Mouse (Mus musculus): ENCODE measurements around the gene Fam53b.
A peak's percentile ranks its signal among the peaks of the same experiment; 100 is the strongest.

Fam53b gene

DNA sequence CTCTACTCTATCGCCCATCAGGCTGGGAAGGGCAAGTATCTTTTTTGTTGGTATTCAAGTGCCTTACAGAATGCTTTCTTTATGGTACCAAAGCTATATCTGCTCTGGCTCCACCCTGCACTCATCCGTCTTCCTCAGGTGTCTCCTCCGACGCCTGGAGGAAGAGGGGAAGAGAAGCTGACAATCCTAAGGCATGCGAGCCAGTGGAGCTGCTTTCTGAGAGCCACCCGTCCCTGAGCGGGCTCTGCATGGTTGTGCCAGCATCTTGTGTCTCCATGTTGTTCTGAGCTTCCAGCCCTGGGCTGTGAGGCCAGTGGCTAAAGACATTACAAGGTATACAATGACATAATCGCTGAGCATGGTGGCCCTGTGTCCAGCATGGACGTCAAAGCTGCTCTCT, 79.5 kb downstream of the Fam53b start:
- DNase-seq (ENCODE audit: low spot score): no peak

DNA sequence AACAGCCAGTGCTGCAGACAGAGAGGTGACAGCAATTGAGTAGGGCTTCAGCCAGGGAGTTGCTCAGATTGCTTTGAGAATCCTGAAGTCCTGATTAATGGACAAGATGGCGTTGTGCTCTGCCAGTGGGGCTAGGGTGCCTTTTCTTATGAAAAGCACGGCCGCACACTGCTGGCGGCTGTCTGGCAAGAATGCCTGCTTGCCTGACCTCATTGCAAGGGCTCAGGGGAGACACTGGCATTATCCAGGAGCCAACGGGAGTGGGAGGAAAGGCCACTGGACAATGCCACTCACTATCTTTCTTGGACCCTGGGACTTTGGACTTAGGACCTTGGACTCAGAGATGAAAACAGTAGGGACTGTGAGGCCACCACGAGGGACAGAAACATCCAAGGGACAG, 80.2 kb downstream of the Fam53b start:
- DNase-seq (ENCODE audit: low spot score): peak; percentile 25

GRCm38 (mm10) chr7:132732136-132732789, 81.4 kb downstream of the Fam53b start:
- peak; percentile 51 for DNase-seq (ENCODE audit: low spot score)

- no peak for DNase-seq (ENCODE audit: low spot score)
Measured at GRCm38 (mm10) chr7:132731558-132731957, 82.1 kb downstream of the Fam53b start.

- no peak for DNase-seq (ENCODE audit: low spot score)
Measured at GRCm38 (mm10) chr7:132730510-132730909, 83.2 kb downstream of the Fam53b start.

- no peak for DNase-seq (ENCODE audit: low spot score)
Measured at GRCm38 (mm10) chr7:132729093-132729831, 84.4 kb downstream of the Fam53b start.

- DNase-seq (ENCODE audit: low spot score): no peak
Measured at GRCm38 (mm10) chr7:132726106-132726861, 87.4 kb downstream of the Fam53b start.

- no peak for DNase-seq (ENCODE audit: low spot score)
Measured at GRCm38 (mm10) chr7:132724501-132725062, 89.1 kb downstream of the Fam53b start.

DNA sequence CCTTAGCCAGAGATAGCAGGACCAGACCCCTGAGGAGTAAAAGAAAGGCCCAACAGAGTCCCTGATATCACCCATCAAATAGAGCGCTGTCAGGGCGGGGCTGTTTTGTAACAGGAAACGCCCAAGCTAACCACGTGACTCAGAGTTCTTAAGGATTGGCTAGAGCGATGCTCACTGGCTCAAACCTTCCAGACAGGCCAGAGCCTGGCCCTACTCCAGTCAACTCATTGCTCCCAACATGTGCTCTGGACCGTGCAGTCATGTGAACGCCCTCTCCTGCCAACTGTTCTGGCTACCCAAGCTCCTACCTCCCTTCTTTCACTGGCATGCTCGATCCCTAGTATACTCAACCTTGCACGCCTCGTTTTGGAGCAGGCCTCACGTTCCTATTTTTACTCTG, 89.8 kb downstream of the Fam53b start:
- no peak for DNase-seq (ENCODE audit: low spot score)

GRCm38 (mm10) chr7:132722401-132723370, 91.0 kb downstream of the Fam53b start:
- DNase-seq (ENCODE audit: low spot score): no peak

DNA sequence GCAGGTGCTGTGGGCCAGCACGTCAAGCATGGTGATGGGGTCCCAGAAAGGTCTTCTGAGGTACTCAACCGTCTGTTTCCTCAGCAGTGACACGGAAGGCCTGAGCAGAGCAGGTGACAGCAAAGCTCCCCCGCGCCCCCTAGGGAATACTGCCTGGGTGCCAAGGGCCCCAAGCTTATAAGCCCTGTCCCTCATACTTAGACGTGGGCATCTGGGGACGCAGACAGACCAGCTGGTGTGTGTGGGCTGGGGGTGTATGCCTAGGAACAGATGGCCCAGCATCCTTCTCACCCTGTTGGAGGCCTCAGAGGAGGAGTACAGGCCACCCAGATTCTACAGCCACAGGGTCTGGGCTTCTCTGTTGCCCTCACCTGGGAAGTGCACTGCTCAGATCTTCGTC, 93.1 kb downstream of the Fam53b start:
- DNase-seq (ENCODE audit: low spot score): no peak

DNA sequence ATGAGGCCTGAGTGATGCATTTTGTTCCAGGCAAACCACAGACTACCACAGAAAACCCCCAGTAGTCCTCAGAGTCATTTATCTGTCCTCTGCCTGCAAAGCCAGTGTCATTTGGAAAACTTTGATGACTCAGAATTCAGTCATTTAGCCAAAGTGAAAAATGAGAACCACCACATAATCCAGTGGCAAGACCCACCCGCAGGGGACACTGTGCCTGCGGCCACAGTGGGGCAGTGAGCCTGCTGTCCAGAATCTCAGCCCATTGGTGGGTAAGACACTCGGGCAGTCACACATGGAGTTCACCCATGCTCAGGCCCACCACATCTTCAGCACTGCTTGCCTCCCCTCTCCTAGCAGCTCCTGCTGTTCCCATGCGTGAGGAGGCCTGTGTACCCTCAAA, 94.1 kb downstream of the Fam53b start:
- no peak for DNase-seq (ENCODE audit: low spot score)

GRCm38 (mm10) chr7:132715259-132715658, 98.4 kb downstream of the Fam53b start:
- no peak for DNase-seq (ENCODE audit: low spot score)

DNA sequence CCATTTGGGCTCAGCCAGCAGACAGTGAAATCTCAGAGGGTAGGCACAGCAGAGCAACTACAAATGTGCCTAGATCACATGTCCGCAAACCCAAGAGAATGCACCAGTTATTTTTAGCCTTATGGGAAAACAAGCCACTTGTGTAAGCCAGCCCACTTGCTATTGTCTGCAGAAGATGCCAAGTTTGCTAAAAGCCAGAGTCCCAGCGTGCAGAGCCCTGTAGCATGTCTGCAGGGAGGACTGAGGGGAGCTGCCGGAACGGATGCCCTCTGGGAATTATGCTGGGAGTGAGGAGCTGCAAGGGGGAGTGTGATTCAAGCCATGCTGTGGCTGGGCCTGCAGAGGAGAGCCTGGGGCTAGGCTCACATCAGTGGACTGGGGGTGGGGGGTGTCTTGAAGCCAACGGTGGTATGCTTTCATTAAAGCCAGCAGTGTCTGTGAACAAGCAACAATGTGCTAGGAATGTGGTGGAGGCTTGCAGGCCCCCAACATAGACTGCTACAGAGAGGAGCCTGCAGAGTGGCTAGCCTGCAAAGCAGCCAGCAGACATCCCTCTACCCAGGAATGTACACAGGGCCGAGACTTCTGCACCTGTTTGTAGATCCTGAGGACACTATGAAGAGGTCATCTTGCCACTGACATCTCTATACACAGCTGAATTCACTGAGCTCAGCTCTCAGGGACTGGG, 99.3 kb downstream of the Fam53b start:
- DNase-seq (ENCODE audit: low spot score): peak; percentile 30

DNA sequence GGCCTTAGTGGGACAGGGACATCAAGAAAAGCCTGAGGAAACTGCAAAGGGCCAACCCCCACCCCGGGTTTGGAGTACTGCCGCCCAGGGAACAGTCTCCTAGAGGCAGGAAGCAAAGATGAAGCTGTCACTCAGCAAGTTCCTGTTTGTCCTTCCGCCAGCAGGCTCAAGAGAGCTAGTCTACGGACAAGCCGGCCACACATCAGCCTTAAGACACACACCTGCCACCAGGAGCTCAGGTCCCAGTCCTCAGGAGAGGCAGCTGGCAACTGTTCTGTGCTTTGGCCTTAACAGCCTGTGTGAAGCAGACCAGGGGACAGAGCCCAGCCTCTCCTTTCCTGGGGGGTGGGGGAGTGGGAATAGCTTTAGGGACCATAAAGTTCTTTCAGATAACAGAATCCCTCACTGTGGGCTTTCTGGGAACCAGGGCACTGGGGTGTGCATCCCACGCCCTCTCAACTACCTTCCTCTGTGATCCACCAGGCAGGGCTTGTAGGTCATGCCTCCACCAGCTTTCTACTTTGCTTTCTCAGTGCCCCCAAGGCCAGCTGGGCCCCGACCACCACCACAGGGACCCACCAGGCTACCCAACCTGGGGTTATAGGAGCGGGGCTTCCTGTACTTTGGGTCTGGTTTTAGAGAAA, 100.1 kb downstream of the Fam53b start:
- no peak for DNase-seq (ENCODE audit: low spot score)

GRCm38 (mm10) chr7:132712956-132713355, 100.7 kb downstream of the Fam53b start:
- no peak for DNase-seq (ENCODE audit: low spot score)

GRCm38 (mm10) chr7:132712044-132712708, 101.5 kb downstream of the Fam53b start:
- DNase-seq (ENCODE audit: low spot score): peak; percentile 65

DNA sequence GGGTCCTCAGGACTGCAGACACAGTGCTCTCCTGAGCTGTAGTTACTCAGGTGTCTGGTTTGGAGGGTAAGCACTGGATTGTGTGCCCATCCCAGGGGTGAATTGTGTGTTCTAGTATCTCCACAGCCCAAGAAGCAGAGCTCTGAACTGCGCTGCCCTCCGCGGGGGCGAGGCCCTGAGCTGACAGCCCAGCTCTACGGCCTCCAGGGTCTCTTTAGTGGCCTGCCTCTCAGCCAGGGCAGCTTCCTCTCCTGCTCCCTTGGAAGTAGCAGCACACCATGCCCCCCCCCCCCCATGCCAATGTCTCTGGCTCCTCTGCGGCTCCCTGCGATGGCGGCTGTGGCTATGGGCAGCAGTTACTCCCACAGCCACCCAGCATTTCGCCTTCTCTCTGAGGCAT, 102.1 kb downstream of the Fam53b start:
- DNase-seq (ENCODE audit: low spot score): no peak

DNA sequence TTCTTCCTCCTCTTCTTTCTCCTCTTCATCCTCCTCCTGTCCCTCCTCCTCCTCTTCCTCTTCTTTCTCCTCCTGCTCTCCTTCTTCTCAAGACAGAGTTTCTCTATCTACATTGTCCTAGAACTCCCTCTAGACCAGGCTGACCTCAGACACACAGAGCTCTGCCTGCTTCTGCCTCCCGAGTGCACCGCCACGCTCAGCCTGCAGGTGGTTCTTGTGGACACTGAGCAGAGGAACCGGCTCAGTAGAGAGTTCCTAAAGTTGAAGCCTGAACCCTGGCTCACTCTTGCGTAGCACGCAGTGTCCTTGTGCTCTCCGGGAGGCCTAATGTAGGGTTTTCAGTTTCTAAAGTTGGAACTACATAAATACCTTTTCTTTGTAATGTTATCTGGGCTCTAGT, 108.6 kb downstream of the Fam53b start:
- DNase-seq (ENCODE audit: low spot score): no peak
